Mouse (Mus musculus) kidney, postnatal 25 days (tissue): Measurements from ENCODE around the gene Sult3a2.
"Not testable (repeated sequence)": the region's sequence is repeated elsewhere in the genome, so short reads cannot be mapped to it uniquely, and the experiment has no call there.

Experiments used
- DNase-seq, 2 experiments: peaks; one replicate each; pipeline ENCODE4 v3.0.0; 2021; ENCODE audit warnings: mixed read lengths in 2 of 2

Sult3a2 gene

GRCm38 (mm10) chr10:33786604-33787003 lies at the start of gene Sult3a2:
Sult3a2 (minus strand) TSS chr10:33786704.
- DNase-seq = no peak

- DNase-seq = peak in 1 of 2 experiments; percentile 43
Measured at GRCm38 (mm10) chr10:33820892-33821291, 34.4 kb upstream of the Sult3a2 start.

GRCm38 (mm10) chr10:33816923-33817322 lies 30.4 kb upstream of the Sult3a2 start:
- no peak for DNase-seq

GRCm38 (mm10) chr10:33814266-33814665 lies 27.8 kb upstream of the Sult3a2 start:
- no peak for DNase-seq

- DNase-seq = no peak
Measured at GRCm38 (mm10) chr10:33811807-33812206, 25.3 kb upstream of the Sult3a2 start.

- DNase-seq = not testable (repeated sequence)
Measured at GRCm38 (mm10) chr10:33797221-33797949, 10.9 kb upstream of the Sult3a2 start.

GRCm38 (mm10) chr10:33796269-33796915 lies 9.9 kb upstream of the Sult3a2 start:
- not testable (repeated sequence) for DNase-seq

- not testable (repeated sequence) for DNase-seq
Measured at GRCm38 (mm10) chr10:33792166-33792565, 5.7 kb upstream of the Sult3a2 start.

GRCm38 (mm10) chr10:33787541-33787940 lies 1.0 kb upstream of the Sult3a2 start:
- no peak for DNase-seq

- DNase-seq = not testable (repeated sequence)
Measured at GRCm38 (mm10) chr10:33735251-33735650, 51.3 kb downstream of the Sult3a2 start.

GRCm38 (mm10) chr10:33733241-33733640 lies 53.3 kb downstream of the Sult3a2 start:
- DNase-seq = no peak

- DNase-seq = no peak
Measured at GRCm38 (mm10) chr10:33732409-33733185, 53.9 kb downstream of the Sult3a2 start.

GRCm38 (mm10) chr10:33723764-33724163 lies 62.7 kb downstream of the Sult3a2 start:
- no peak for DNase-seq

GRCm38 (mm10) chr10:33721827-33722438 lies 64.6 kb downstream of the Sult3a2 start:
- DNase-seq = no peak
